Mouse (Mus musculus) MEL (cell line): ENCODE results near the gene Plekha8. TPM values are rescaled to one million over a fixed set of nuclear protein-coding genes. Genes with fewer than 3 reads are reported as not detected.
A peak's percentile ranks its signal among the peaks of the same experiment; 100 is the strongest.

ENCODE experiments used
- DNase-seq: peaks from one replicate; pipeline ENCODE4 v3.0.0; 2011; ENCODE audit warnings: low read depth, low spot score
- H3K27ac ChIP-seq: 2 replicates; pipeline ENCODE4 v1.5.1; 2012; ENCODE audit warnings: low read depth, mild to moderate bottlenecking, control low read depth, low read length, moderate library complexity; ENCODE audit not compliant: control insufficient read depth
- H3K27me3 ChIP-seq, 2 experiments: fragments of 150-350 bp in 1 of 2; sonication (generic) in 1 of 2; 2 replicates each; pipeline ENCODE4 v1.6.1; 2012; ENCODE audit warnings: low read length in 2 of 2, mild to moderate bottlenecking in 2 of 2, improper control_type of control experiment in 1 of 2, moderate library complexity in 1 of 2; ENCODE audit not compliant: insufficient read depth in 2 of 2, control insufficient read depth in 1 of 2
- H3K36me3 ChIP-seq, 2 experiments: 2 replicates each; pipeline ENCODE4 v1.6.1; 2012 to 2014; ENCODE audit warnings: low read length in 2 of 2, improper control_type of control experiment in 1 of 2, inconsistent platforms in 1 of 2, mild to moderate bottlenecking in 1 of 2; ENCODE audit not compliant: insufficient read depth in 2 of 2, control insufficient read depth in 1 of 2
- H3K4me1 ChIP-seq, 2 experiments: fragments of 150-350 bp in 1 of 2; sonication (generic) in 1 of 2; 2 replicates each; pipeline ENCODE4 v1.6.1; 2012; ENCODE audit warnings: low read length in 2 of 2, improper control_type of control experiment in 1 of 2, mild to moderate bottlenecking in 1 of 2; ENCODE audit not compliant: insufficient read depth in 2 of 2, control insufficient read depth in 1 of 2
- H3K4me3 ChIP-seq, 2 experiments: fragments of 150-350 bp in 1 of 2; sonication (generic) in 1 of 2; 2 replicates each; pipeline ENCODE4 v1.5.1; 2012; ENCODE audit warnings: low read depth in 2 of 2, low read length in 2 of 2, mild to moderate bottlenecking in 2 of 2, moderate library complexity in 2 of 2, control low read depth in 1 of 2, improper control_type of control experiment in 1 of 2; ENCODE audit not compliant: control insufficient read depth in 1 of 2, insufficient read depth in 1 of 2
- H3K79me2 ChIP-seq: 2 replicates; pipeline ENCODE4 v1.6.1; 2012; ENCODE audit warnings: mild to moderate bottlenecking, low read length, moderate library complexity; ENCODE audit not compliant: control insufficient read depth, poor library complexity, insufficient read depth
- H3K9ac ChIP-seq: 2 replicates; pipeline ENCODE4 v1.6.1; 2012; ENCODE audit warnings: low read depth, mild to moderate bottlenecking, control low read depth, low read length, moderate library complexity; ENCODE audit not compliant: control insufficient read depth, poor library complexity, severe bottlenecking
- H3K9me3 ChIP-seq: fragments of 150-350 bp; sonication (generic); replicated peaks from 2 replicates; pipeline ENCODE4 v1.6.1; 2012; ENCODE audit warnings: mild to moderate bottlenecking, low read length, improper control_type of control experiment, moderate library complexity; ENCODE audit not compliant: insufficient read depth
- CTCF ChIP-seq, 3 experiments: IDR thresholded peaks in 2 of 3; conservative IDR thresholded peaks in 1 of 3; 2 replicates each; pipeline ENCODE4 v1.5.1; 2011 to 2012; ENCODE audit warnings: low read length in 3 of 3, low read depth in 2 of 3, mild to moderate bottlenecking in 2 of 3, improper control_type of control experiment in 1 of 3, inconsistent platforms in 1 of 3, mixed read lengths in 1 of 3, moderate library complexity in 1 of 3; ENCODE audit not compliant: control insufficient read depth in 1 of 3, insufficient read depth in 1 of 3, poor library complexity in 1 of 3, severe bottlenecking in 1 of 3
- E2F4 ChIP-seq: IDR thresholded peaks from 2 replicates; pipeline ENCODE4 v1.6.1; 2011; ENCODE audit warnings: low read depth, low read length, improper control_type of control experiment, borderline replicate concordance
- GABPA ChIP-seq: IDR thresholded peaks from 2 replicates; pipeline ENCODE4 v1.6.1; 2012; ENCODE audit warnings: low read depth, mild to moderate bottlenecking, inconsistent platforms, low read length, improper control_type of control experiment, moderate library complexity
- KAT2A ChIP-seq: conservative IDR thresholded peaks from 2 replicates; pipeline ENCODE4 v1.6.1; 2012; ENCODE audit warnings: low read depth, low read length, improper control_type of control experiment, inconsistent platforms
- MAFK ChIP-seq: IDR thresholded peaks from 2 replicates; pipeline ENCODE4 v1.6.1; 2011; ENCODE audit warnings: low read depth, mild to moderate bottlenecking, low read length, improper control_type of control experiment, borderline replicate concordance
- MAZ ChIP-seq: IDR thresholded peaks from 2 replicates; pipeline ENCODE4 v1.6.1; 2012; ENCODE audit warnings: low read depth, mild to moderate bottlenecking, inconsistent platforms, low read length, improper control_type of control experiment
- NELFE ChIP-seq: IDR thresholded peaks from 2 replicates; pipeline ENCODE4 v1.6.1; 2011; ENCODE audit warnings: low read depth, low read length, improper control_type of control experiment
- NRF1 ChIP-seq: IDR thresholded peaks from 2 replicates; pipeline ENCODE4 v1.6.1; 2014; ENCODE audit warnings: low read depth, mild to moderate bottlenecking, inconsistent platforms, low read length, improper control_type of control experiment, moderate library complexity; ENCODE audit not compliant: poor library complexity, insufficient read depth, severe bottlenecking
- POLR2A ChIP-seq, 2 experiments: IDR thresholded peaks; 2 replicates each; pipeline ENCODE4 v1.6.1; 2011 to 2012; ENCODE audit warnings: low read length in 2 of 2, mild to moderate bottlenecking in 2 of 2, control low read depth in 1 of 2, improper control_type of control experiment in 1 of 2, low read depth in 1 of 2, moderate library complexity in 1 of 2; ENCODE audit not compliant: control insufficient read depth in 1 of 2, insufficient read depth in 1 of 2, poor library complexity in 1 of 2
- POLR2AphosphoS5 ChIP-seq: IDR thresholded peaks from 2 replicates; pipeline ENCODE4 v1.6.1; 2012; ENCODE audit warnings: low read depth, borderline replicate concordance, mild to moderate bottlenecking, inconsistent platforms, low read length, moderate library complexity, mixed read lengths
- RAD21 ChIP-seq: IDR thresholded peaks from 2 replicates; pipeline ENCODE4 v1.6.1; 2011; ENCODE audit warnings: mild to moderate bottlenecking, low read depth, low read length, improper control_type of control experiment
- SMC3 ChIP-seq: IDR thresholded peaks from 2 replicates; pipeline ENCODE4 v1.6.1; 2011; ENCODE audit warnings: low read depth, low read length, improper control_type of control experiment
- TAL1 ChIP-seq: IDR thresholded peaks from 2 replicates; pipeline ENCODE4 v1.6.1; 2012; ENCODE audit warnings: mild to moderate bottlenecking, inconsistent platforms, low read length, moderate library complexity, mixed read lengths
- TBP ChIP-seq: IDR thresholded peaks from 2 replicates; pipeline ENCODE4 v1.8.0; 2011; ENCODE audit warnings: low read depth, low read length, improper control_type of control experiment
- TCF12 ChIP-seq: IDR thresholded peaks from 2 replicates; pipeline ENCODE4 v1.6.1; 2014; ENCODE audit warnings: low read depth, mild to moderate bottlenecking, inconsistent platforms, low read length, improper control_type of control experiment, moderate library complexity
- polyA plus RNA-seq, 2 experiments: library from polyadenylated mRNA; stranded (reverse) in 1 of 2; unstranded in 1 of 2; fragments of >175 nt in 1 of 2; fragments of >200 nt in 1 of 2; gene quantifications; 2 replicates each; pipeline versions ENCODE4 v1.2.1 to v1.2.4; 2012; ENCODE audit warnings: low replicate concordance in 2 of 2, low read depth in 1 of 2; ENCODE audit not compliant: insufficient read length in 2 of 2, insufficient read depth in 1 of 2, missing spikeins in 1 of 2
- total RNA-seq: library from RNA; depleted of rRNA; stranded (reverse); fragments of 300-350 nt; gene quantifications from 2 replicates; pipeline ENCODE4 v1.2.3, GENCODE M21; 2012

Plekha8 gene
- total and polyA plus RNA-seq, 3 experiments: 11.6 to 16.8 TPM; not detected in 1

DNA sequence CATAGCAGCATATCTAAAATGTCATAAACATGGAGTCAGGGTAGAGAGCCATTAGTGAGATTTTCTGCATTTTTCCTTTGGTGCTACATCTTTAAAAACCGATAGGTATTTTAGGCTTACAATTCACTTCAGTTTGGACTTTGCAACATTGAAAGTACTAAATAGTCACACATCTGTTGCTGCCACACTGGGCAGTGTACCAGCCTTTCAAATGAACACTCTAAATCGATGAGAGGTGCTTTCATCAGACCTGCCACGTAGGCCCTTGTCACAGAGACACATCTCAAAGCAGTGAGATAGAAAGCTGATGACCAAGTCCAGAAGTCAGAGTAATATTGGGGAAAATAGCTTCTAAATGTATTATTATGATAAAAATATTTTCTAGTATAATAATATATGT, 33.5 kb downstream of the Plekha8 start:
- Histone ChIP-seq H3K79me2 (no peaks in the 10 kb centered on the region), H3K27me3 (no peaks in the 10 kb centered on the region), H3K4me3 (no peak overlapping the region), H3K9me3 (no peaks in the 10 kb centered on the region), H3K4me1 (no peaks in the 10 kb centered on the region), H3K36me3 (no peaks in the 10 kb centered on the region; a peak in 1 of 4 replicates), H3K9ac (no peak overlapping the region), H3K27ac (no peak overlapping the region)
- TF ChIP-seq SMC3 (no peak), POLR2A (IDR thresholded peaks at IDR 0.05; ENCODE audit: control insufficient read depth in 1 of 2, insufficient read depth in 1 of 2, low read depth in 1 of 2, low read length in 2 of 2, poor library complexity in 1 of 2) (no peak), TCF12 (no peak), TBP (no peak), NELFE (no peak)
- no peak for DNase-seq

- no peak for DNase-seq
- TF ChIP-seq TCF12: no peak
- TF ChIP-seq NRF1: no peak
- TF ChIP-seq E2F4: no peak
- TF ChIP-seq MAZ: no peak
- no peak for TF ChIP-seq TAL1
- TF ChIP-seq CTCF (IDR thresholded peaks at IDR 0.05 in 2 of 3, conservative IDR thresholded peaks at IDR 0.05 in 1 of 3; ENCODE audit: control insufficient read depth in 1 of 3, insufficient read depth in 1 of 3, low read depth in 2 of 3, low read length in 3 of 3, poor library complexity in 1 of 3, severe bottlenecking in 1 of 3): peak in 2 of 3 experiments; percentile 7 to 12; a peak in 1 of 6 replicates
- no peak for TF ChIP-seq GABPA
- Histone ChIP-seq H3K9ac (no peak overlapping the region), H3K27ac (no peak overlapping the region), H3K36me3 (no peaks in the 10 kb centered on the region; a peak in 1 of 4 replicates), H3K9me3 (no peaks in the 10 kb centered on the region), H3K4me1 (no peaks in the 10 kb centered on the region), H3K27me3 (no peaks in the 10 kb centered on the region), H3K4me3 (no peak overlapping the region), H3K79me2 (no peaks in the 10 kb centered on the region)
Observed at GRCm38 (mm10) chr6:54629734-54630133, 34.8 kb downstream of the Plekha8 start.

DNA sequence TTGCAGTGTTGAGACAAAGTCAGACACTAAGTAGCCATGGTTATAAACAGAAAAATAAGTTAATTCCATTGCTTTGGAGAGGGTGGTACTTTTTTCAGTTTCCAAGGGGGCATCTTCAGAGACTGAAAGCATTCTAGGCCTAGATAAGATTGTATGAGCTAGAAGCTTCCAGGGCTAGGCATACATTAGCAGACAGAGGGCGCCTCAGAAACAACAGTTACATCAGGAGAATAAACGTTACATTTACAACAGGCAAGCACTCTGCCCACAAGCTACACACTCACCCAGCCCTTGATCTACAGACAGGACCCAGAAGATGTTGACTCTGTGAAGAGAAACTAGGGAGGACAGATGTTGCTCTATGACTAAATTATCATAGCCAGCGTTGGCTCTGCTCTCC, 36.6 kb downstream of the Plekha8 start:
- no peak for DNase-seq
- H3K4me3 ChIP-seq: no peak overlapping the region
- no peaks in the 10 kb centered on the region for H3K79me2 ChIP-seq
- H3K4me1 ChIP-seq: no peaks in the 10 kb centered on the region
- H3K27ac ChIP-seq: no peak overlapping the region
- H3K36me3 ChIP-seq: no peaks in the 10 kb centered on the region; a peak in 1 of 4 replicates
- no peaks in the 10 kb centered on the region for H3K9me3 ChIP-seq
- no peak overlapping the region for H3K9ac ChIP-seq
- peak in 1 of 3 experiments; percentile 38; a peak in 2 of 6 replicates for TF ChIP-seq CTCF (IDR thresholded peaks at IDR 0.05 in 2 of 3, conservative IDR thresholded peaks at IDR 0.05 in 1 of 3; ENCODE audit: control insufficient read depth in 1 of 3, insufficient read depth in 1 of 3, low read depth in 2 of 3, low read length in 3 of 3, poor library complexity in 1 of 3, severe bottlenecking in 1 of 3)
- no peak for TF ChIP-seq TAL1
- TF ChIP-seq MAFK: no peak
- no peak for TF ChIP-seq KAT2A
- TF ChIP-seq SMC3: peak; percentile 22; the same call in 1 of the 2 replicates
- TF ChIP-seq POLR2AphosphoS5: no peak
- peak; percentile 10; the same call in 1 of the 2 replicates for TF ChIP-seq RAD21
- H3K27me3 ChIP-seq: no peaks in the 10 kb centered on the region
